Mouse (Mus musculus): Measurements from ENCODE around the gene Gm49337. TPM values are rescaled to one million over a fixed set of nuclear protein-coding genes. Genes with fewer than 3 reads are reported as not detected.

Gm49337 gene
- total RNA-seq, 2 experiments from 2014 or later, result 2.3 to 5.9 TPM

DNA sequence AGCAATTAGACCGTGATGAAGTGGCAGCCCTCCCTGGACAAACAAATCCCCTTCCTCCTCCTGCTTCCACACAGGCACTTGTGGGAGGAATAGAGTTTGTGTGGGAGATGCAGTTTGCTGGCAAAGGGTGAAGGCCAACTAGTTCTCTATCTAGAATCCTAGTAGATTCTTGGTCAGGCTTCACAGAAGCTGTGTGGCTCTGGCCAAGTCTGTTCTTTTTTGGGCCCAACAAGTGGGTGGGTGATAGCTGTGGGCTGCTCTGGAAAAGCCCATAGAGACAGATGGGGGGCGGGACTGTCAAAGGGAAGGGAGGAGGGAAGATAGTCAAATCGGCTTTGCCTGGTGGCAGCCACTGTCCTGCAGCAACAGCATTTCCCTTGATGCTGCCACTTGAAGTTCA lies 12.4 kb upstream of the Gm49337 start:
- DNase-seq (ENCODE audit: low spot score in 2 of 2), result peak; percentile 83 to 89

DNA sequence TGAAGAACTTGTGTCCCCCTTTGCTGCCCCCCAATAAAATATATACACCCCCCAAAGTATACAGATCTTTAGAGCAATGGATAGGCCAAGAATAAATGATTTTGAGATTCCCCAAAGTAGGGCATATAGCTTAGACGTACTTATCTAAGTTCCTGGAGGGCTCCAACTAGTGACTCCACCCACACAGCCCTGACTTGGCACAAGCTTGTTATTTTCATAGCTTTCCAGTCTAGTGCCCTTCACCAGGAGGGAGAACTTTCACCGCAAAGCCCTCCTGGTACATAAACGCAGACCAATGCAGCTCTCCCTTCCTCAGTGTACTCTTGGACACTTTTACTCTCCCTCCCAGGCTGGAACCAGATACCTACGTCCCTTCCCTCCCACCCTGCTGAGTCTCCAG lies 11.0 kb upstream of the Gm49337 start:
- no peak for DNase-seq (ENCODE audit: low spot score in 2 of 2)

DNA sequence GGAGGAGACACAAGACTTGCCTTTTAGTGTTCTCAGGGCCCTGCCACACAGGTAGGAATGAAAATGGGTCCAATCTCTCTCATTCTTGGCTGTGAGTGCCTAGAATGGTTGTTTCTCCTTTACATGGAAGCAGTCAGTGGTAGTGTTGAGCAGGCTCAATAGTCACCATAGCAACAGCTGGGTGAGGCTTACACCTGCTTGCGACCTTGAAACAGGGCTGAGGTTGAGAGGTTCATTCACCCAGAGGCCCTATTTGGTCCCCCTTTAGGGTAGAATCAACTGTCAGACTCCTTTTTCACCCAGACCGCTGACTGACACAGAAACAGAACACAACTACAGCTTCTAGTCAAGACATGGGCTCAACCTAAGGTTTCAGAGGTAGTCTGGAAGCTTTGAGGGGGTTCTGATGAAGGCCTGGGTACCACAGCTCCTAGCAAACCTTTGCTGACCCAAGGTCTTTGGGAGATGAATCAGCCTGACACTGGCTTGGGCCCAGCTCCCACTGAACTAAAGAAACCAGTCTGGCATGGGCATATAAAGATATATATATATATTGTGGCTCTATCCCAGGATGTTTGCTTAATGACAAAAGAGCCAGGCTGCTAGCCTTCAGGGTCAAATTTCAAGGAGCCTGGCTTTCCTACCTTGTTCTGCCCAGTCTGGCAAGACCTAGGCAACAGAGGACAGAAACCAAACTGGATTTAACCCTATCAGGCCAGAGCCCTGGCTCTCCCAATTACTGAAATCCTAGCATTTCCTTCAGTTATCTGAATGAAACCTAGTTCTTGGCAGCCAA lies 8.2 kb upstream of the Gm49337 start:
- no peak for DNase-seq (ENCODE audit: low spot score in 2 of 2)

DNA sequence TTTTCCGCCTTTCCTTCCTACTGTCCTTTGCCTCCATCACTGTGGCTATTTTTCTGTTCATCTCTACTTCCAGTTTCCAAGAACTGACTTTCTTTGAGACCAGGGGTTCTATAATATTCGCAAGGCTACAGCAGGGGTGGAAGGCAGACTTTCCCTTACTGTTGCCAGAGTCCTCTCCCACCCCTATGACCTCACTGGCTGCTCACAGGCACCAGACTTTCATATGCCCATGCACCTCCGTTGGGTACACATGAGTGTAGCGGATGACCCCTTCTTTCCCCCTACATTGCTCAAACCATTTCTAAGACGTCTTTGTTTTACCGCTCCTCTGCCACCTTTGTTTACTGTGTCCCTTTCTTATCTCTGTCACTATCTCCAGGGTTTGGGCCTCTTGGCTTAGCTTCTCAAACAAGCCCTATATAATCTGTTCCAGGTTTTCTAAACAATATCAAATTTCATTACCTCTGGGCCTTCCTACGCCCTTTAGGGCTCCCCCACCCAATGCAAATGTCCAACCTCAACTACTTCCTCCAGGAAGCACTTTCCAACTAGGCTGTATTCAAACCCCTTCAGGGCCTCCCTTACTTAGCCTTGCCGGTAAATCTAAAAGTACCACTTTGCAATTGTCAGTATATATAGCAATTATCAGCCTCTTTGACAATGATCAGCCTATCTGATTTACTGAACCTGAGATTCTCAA lies 7.3 kb upstream of the Gm49337 start:
- DNase-seq (ENCODE audit: low spot score in 2 of 2), result no peak

DNA sequence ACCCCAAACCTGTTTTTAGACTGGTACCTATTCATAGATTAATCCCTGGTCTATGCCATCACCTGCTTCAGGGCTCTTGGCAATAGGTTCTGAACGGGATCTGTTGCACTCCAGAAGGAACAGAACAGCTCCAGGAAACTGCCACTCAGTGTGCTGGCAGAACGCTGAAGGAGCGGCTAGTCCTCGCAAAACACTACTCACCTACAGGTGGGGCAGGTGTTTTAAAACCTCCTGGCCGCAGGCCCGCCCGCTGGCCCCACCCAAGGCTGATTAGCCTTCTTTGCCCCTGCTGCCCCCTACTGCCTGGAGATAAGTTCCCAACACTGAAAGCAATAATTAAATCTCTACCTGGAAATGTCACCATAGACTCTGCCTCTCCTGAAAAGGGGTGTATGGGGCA lies 5.8 kb upstream of the Gm49337 start, which contains the start of gene Tspan1:
Tspan1 (minus strand) TSS at position 198 of the 400 bp plus-strand sequence.
- DNase-seq (ENCODE audit: low spot score in 2 of 2), result no peak

DNA sequence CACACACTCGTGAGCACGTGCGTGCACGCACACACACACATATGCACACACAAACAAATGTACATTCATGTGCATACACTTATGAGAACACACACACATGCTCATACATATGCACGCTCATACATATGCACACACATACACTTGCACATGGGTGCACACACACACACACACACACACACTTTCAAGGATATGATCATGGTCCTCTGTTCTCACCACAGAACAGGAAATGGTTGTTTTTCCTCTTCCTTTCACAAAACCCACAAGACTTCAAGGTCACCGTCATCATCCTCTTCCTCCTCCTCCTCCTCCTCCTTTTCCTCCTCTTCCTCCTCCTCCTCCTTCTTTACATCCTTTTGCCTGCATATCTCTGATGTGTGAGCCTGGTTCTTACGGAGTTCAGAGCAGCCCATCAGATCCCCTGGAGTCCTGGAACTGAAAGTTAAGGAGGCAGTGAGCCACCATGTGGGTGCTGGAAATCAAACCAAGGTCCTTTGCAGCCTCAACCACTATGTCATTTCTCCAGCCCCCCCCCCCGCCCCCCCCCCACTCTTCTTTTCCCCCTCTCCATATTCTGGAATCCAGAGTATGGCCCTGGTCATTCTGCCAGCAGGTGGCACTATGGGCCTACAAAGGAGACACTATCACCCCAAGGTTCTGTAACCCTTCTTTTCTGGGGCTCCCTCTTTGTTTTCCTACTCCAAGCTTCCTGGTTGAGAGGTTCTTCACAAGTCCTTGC lies 4.4 kb upstream of the Gm49337 start:
- DNase-seq (ENCODE audit: low spot score in 2 of 2), result peak; percentile 72 to 90

DNA sequence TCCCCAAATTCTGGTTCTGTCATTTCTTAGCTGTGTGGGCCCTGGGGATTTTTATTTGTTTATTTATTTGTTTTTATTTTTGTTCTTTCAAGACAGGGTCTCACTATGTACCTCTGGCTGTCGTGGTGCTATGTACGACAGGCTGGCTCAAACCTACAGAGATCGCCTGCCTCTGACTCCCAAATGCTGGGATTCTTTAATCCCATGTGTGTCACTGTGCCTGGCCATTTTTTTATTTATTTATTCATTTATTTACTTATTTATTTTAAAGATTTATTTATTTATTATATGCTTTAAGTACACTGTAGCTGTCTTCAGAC lies 3.9 kb upstream of the Gm49337 start:
- DNase-seq (ENCODE audit: low spot score in 2 of 2), result no peak

DNA sequence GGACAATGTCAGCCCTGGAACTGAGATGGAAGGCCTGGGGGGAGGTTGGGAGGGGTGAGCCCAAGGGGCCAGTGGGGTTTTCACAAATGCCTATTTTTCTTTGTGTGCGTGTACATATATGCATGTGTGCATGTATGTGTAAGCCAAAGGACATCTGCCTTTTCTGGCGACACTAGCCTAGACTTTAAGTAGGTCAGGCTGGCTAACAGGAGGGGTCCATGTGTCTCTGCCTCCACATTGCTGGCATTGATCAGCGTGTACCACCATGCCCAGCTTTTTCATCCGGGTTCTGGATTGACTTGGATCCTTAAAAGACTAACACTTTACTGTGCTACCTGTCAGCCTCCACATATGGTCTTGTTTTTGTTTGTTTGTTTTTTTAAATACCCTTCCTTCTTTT lies 568 bp downstream of the Gm49337 start:
- DNase-seq (ENCODE audit: low spot score in 2 of 2), result no peak

DNA sequence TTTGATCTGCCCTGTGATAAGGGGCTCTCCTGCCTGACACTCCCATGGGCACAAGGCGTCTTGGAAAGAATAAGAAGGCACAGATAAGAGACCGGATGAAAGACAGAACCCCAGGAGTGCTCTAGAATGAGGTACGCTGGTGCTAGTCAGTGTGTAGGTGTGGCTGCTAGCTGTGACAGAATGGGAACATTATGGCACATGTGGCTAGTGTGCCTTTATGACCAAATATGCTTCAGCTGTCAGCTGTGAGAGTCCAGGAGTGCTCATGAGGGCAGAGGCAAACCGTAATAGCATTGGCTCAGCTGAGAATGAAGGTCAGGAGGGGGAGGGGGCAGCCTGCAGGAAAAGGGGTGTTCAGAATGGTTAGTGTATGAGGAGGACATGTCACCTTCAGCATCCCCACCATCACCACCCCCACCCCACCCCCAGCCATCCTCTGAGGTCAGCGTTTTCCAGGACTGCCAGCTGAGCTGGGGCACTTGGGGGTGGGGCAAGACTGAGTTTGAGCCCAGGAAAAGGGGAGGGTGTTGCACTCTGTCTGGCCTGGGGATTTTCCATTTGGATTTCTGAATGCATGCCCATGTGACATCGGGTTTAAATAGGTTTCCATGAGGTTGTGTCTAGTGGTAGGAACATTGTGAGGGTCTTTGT lies 1.4 kb downstream of the Gm49337 start:
- no peak for DNase-seq (ENCODE audit: low spot score in 2 of 2)

DNA sequence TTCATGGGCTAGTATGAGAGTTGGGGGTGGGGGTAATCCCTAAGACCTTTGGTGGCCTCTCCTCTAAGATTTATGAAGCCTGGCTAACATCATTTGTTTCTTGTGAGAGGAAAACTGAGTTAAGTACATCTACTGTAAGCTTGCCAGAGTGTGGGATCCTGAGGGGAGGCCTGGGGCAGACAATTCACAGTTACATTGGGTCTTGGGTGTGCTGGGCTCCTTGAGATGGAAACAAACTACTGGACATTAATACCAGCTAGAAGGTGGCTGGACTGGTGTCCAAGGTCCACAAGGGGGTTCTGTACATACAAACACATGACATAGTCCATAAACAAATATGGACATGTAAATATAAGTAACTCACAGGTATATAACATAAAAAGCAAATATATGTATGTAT lies 2.0 kb downstream of the Gm49337 start:
- DNase-seq (ENCODE audit: low spot score in 2 of 2), result no peak

DNA sequence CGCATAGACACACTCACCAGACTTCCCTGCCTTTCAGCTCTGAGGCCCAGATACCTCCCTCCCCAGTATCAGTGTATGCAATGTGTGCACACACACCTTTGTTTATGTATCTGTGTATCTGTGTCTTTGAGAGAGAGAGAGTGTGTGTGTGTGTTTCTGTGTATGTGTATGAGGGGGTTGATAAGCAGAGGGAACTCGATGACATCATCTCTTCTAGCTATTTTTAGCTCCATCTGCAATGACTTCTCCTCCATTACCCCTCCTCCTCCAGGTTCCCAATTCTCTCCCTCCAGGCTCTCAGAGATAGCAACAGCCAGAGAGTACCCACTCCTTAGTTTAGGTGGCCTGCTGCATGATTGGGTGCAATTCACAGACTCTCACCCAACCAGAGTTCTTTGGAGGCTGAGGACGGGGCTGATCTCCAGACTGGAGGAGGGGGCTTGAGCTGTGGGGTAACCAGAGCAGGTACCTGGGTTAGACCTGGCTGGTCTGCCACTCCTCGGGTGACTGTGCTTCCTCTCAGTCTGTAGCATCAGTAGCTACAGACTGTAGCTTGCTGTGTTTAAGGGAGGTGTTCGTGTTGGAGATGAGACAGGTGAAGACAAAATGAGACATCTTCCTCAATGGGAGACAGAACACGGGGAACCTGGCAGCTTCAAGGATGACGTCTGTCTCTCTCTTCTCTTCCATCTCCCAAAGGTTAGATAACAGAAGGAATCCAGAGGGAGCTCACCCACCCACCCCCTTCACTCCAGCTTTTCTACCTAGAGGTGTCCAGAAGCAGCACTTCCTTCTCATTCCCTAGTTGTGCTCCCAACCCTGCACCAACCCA lies 2.7 kb downstream of the Gm49337 start:
- DNase-seq (ENCODE audit: low spot score in 2 of 2), result peak; percentile 40

DNA sequence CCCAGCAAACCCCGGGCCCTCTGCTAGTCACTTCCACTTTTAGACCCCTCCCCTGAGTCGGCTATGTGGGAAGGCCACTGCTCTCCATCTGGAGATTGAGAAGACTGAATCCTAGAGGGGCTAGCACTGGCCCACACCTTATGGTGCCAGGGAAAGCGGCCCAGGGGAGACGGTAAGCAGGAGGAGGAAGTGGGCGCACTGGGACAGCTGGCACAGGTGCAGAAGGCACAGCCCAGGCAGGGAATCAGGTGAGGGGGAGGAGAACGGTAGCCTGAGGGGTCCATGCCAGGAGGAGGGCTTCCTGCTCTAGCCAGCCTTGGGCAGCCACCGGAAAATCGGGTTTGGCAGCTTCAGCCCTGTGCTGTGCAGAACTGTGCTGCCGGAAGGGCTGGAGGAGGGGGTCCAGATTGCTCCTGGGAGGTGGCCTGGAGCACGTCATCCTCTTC lies 3.4 kb downstream of the Gm49337 start:
- peak; percentile 62 to 70 for DNase-seq (ENCODE audit: low spot score in 2 of 2)

DNA sequence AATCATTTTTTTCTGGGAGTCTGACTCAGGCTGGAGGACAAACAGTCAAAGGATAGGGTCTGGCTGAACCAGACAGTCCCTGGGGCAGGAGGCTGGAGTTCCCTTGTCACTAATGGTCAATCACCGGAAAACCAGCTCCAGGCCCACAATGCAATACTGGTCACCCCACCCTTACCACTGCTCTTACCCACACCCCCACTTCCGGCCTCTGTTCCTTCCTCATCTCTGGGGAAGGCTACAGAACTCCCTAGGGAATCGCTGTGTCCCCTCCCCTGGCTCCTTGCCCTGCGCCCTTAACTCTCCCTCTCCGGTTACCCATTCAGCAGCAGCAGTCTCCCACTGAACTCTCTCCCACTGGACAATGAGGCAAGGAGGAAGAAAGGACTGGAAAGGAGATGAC lies 4.0 kb downstream of the Gm49337 start:
- DNase-seq (ENCODE audit: low spot score in 2 of 2), result peak in 1 of 2 experiments; percentile 19

DNA sequence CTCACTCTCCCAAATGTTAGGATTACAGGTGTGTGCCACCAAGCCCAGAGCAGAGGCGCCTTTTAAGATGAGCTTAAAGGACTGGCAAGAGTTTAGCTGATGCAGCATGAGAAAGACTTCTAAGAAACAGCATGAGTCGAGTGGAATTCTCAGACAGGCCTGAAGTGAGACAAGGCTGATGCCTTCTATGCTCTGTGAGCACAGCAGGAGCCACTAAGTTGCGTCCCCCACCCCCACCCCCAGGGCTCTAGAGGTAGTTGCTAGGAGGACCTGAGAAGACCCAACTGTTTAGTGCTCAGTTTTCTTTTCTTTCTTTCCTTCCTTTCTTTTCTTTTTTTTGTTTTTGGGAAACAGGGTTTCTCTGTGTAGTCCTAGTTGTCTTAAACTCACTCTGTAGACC lies 8.9 kb downstream of the Gm49337 start:
- no peak for DNase-seq (ENCODE audit: low spot score in 2 of 2)

DNA sequence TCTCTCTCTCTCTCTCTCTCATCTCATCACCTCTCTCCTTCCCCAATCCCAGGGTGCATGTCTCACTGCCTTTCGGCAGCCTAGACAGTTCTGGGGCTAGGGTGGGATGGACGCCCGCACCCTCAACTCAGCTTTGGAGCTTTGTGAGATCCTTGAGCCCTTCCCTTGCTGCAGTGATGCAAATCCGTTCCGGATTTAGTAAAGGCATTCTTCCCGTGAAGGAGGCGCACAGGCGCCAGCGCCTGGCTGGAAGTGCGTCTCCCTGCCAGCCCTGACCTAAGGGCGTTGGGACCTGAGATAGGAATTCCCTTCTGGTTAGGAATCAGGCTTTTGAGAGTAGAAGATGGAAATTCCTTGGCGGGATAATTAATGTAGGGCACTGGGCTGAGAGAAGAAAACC lies 9.6 kb downstream of the Gm49337 start:
- DNase-seq (ENCODE audit: low spot score in 2 of 2), result no peak

DNA sequence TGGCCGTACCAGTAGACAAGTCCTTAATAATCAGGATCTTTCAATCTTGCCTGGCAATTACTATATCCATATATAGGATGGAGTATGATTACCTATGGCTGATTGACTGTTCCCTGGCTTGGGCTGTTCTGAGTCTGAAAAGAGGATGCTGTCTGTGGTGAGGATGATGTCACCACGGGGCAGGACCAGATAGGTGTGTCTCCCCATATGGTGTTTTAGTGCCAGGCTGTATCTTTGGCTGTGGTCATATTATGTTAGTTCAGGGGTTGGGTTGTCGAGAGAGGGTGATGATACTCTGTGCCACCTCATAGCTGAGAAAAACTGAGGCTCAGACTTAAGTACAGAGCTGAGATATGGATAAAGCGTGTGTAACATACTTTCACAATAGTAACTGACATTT lies 11.9 kb downstream of the Gm49337 start:
- no peak for DNase-seq (ENCODE audit: low spot score in 2 of 2)

DNA sequence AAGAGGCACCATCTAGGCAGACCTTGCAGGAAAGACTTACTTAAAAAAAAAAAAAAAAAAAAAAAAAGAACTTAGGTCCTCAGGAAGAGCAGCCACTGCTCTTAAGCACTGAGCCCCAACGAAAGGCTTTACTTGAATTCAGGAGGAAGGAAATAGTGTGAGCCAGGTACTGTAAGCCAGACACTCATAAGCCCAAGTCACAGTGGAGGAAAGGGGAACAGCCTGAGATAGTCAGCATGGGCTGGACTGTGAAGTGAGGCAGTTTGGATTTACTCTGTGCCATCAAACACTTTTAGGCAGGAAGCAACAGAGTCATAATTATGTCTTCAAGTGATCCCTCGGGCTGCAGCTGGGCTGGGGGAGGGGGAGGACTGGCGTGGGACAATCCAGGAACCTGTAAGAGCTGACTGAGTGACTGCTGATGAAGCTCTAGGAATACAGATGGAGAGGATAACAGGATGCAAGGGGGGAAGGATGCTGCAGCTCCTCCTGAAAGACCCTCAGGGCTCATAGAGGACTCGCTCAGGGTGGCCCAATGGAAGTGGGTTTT lies 19.2 kb downstream of the Gm49337 start:
- DNase-seq (ENCODE audit: low spot score in 2 of 2), result no peak

DNA sequence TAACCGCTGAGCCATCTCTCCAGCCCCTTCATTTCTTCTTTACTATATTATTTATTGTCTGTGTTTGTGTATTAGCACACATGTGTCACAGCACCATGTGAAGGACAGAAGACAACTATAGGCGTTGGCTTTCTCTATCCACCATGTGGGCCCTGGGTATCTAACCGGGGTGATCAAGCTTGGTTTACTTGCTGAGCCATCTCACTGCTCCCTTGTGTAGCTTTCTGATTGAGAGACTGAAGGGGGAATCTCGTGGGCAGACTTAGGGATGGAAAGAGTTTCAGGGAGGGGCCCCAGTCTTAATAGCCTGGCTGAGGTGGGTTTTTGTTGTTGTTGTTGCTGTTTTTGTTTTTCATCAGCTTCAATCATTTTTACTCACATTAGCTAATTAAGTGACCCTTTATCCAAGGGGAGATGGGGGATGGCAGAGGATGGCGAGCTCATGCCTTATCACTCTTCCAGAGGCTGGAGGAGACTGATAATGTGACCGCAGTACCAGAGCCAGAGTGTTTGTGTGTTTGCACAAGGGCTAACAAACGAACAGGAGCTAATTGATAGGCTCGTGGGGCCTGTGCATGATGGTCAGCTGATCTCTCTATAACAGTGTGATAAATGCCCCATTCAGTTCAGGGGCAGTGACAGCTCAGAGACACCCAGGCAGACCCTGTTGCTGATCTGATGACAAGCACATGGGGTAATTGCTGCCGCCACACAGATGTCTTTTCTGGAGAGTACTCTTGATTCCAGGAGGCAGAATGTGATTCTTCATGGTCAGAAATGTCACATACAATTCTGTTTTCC lies 20.6 kb downstream of the Gm49337 start:
- no peak for DNase-seq (ENCODE audit: low spot score in 2 of 2)

DNA sequence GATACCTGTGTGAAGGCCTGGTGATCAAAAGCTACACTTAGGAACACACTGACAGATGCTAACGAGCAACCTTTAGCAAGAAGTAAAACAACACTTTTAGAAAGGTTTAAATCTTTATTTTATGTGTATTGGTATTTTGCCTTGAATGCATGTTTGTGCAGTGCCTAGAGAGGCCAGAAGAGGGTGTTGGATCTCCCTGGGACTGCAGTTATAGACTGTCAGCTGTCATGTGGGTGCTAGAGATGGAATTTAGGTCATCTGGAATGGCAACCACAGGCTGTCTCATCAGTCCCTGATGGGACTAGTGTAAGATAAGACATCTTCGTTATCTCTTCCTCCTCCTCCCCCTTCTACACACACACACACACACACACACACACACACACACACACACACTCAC lies 25.2 kb downstream of the Gm49337 start:
- no peak for DNase-seq (ENCODE audit: low spot score in 2 of 2)

DNA sequence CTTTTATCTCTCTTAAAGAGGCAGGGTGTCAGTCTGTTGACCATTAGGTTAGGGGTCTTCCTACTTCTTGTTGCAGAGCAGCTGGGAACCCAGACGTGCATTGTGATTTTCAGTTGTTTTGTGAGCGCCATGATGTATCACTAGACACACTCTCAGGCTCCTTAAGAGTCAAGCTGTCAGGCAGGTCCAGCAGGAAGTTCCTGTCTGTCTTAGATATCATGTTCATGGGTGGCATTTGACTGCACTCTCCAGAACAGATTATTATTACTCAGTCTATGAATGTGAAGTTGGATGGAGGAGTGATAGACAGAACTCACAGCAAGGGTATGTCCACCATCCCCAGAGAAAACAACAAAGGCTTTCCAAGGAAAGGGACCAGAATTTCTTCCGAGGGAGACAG lies 31.2 kb downstream of the Gm49337 start:
- DNase-seq (ENCODE audit: low spot score in 2 of 2), result no peak
